Mouse (Mus musculus) kidney, adult 8-10 months (tissue): ENCODE measurements at regions not wholly inside any gene's neighbourhood (a gene's known extent, or its start where the extent isn't known, plus 50 kb on each side); places are given as distances from the start of the nearest gene placed in this dataset.

Experiments
- DNase-seq, 2 experiments: peaks; one replicate each; pipeline ENCODE4 v3.0.0; 2022

DNA sequence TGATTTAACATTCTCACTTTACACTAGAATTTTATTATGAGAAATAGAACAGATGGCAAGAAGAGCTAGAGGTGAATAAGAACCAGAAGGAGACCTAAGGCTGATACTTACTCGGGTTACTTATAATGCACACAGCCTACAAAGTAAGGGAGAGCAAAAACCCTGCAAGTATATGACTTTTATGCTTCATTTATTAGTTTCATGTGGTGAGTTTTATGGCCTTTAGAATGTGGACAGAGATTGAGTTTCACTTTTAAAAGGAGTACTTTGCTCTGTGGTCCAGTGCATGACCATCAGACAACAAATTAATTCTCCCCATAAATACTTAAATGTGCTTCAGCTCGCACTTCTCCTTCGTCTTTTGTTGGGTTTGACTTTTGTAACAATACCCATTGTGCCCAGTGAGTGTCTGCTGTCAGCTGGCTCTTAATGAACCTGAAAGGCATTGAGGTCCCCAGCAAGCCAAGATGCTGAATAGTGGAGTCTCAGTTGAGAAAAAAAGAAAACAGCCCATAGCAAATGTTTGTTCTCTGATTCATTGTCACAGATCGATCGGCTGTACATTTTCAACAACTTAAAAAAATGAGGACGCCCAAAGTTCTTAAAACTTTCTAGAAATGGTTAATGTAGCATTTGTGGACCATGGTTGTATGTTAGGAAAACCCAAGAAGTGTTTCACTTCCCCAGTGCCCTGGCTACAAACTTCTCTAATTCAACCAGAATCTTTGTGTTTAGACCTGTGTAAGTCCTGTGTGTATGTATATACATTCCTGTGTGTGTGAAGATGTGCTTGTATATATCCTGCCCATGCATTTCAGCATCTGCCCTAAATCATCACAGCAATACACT is 194.5 kb downstream of the Gm5426 start:
- DNase-seq = no peak

DNA sequence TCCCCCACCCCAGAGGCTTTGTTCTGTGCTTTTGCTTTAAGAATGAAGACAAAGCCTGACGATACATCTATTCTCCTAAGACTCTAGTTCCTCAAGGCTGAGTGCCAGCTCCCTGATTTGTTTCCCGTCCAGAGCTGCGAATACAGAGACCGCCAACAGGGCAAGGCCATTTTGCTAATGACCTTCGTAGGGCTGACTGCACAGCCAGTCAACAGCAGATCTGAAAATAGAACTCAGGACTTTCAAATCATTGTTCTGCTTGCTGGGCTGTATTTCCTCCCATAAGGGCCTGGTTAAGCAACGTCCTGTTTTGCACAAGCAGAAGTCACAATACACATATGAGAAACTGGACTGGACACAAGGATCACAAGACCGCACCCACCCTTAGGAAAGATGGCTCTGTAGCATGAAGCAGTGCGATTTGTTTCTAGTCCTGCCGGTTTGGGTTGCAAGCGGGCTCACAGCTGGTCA is 196.4 kb downstream of the Gm5426 start:
- DNase-seq = peak; percentile 58 to 60

DNA sequence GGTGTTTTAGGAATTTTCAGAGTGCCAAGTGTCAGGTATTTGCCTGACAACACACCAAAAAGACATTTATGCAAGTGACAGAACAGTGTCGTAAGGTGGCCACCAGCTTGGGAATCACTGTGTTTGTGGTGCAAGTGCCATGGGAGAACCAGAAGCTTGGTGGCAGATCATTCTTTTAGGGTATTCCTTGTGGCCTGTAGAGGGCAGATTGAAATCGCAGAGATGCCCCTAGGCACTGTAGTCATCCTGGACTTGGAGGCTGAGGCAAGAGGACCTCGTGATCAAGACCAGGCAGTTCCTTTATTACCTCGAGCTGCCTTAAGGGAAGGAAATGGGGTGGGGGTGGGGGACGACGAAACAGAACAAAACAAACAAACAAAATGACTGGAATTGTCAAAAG is 196.8 kb downstream of the Gm5426 start:
- peak; percentile 8 to 10 for DNase-seq

DNA sequence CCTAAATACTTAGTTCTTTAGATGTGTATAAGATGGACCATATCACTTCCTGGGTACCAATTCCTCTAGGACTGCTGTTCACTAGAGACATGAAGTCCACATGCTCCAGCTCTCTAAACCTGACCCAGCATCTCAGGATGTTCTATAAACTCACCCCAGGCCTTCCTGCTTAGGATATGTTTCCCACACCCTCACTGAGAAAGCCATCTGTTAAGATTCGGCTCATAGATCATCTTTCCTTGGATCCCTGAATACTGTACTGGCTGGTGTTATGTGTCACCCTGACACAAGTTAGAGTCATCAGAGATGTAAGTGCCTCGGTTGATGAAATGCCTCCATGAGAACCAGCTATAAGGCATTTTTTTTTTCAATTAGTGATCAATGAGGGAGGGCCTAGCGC is 199.9 kb downstream of the Gm5426 start:
- no peak for DNase-seq

- no peak for DNase-seq
These were observed 200.8 kb downstream of the Gm5426 start for GRCm38 (mm10) chr10:96337088-96337666.

- no peak for DNase-seq
These were observed 201.6 kb downstream of the Gm5426 start for GRCm38 (mm10) chr10:96337797-96338608.

- DNase-seq = no peak
These were observed 202.2 kb downstream of the Gm5426 start for GRCm38 (mm10) chr10:96338609-96338978.

GRCm38 (mm10) chr10:96342476-96342875 is 206.1 kb downstream of the Gm5426 start:
- DNase-seq = no peak

DNA sequence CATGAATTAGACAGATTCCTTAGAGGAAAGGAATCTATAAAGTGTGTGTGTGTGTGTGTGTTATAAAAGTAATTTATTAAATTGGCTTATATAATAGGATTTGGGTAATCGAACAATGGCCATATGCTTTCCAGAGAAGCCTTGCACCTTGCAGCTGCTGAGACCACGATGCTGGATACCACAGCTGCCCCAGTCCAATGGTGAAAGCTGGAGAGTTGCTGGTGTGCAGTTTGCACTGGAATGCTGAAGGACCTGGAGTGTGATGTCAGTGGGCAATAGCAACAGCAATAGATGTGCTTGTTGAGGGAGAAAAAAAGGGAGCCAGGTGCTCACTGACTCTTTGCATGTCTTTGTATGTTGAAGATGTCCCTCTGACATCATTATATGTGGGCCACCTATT is 207.3 kb downstream of the Gm5426 start:
- DNase-seq = no peak

GRCm38 (mm10) chr10:96350692-96351091 is 214.3 kb downstream of the Gm5426 start:
- no peak for DNase-seq

DNA sequence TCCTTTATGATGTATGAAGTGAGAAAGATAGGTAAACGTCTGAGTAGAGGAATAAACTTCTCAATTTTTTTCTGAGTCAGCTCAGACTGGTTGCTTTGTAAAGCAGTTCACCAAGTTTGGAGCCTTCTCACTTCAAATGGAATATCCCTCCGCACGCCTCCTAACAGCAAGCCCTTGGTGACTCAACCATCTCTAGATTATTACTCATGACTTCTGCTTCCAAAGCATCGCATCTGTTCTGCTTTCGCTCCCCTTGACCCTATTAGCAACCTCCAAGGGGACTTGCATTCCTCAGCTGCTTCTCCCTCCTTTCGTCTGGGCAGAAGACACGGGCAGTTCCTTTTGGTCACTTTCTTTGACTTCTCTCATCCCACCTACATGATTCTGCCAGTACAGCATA is 214.9 kb downstream of the Gm5426 start:
- DNase-seq = no peak

GRCm38 (mm10) chr10:96356980-96357624 is 220.7 kb downstream of the Gm5426 start:
- no peak for DNase-seq

- DNase-seq = no peak
These were observed 221.2 kb downstream of the Gm5426 start for GRCm38 (mm10) chr10:96357632-96358031.

DNA sequence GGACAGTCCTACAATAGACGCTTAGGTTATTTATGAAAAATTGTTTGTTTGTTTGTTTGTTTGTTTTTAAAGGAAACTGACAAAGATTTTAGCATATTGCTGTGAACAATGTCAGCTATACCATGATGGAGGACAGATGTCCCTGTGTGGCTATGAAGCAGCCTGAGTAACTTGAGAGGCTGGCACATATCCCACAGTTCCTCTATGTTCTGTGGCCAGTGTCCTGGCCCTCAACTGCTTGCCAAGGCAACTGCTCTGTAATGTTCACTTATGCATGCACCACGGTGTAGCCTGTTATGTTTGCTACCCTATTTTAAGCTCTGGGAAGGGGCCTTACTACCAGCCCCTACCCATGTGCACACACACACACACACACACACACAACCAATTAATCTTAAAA is 222.6 kb downstream of the Gm5426 start:
- no peak for DNase-seq

- no peak for DNase-seq
These were observed 225.8 kb downstream of the Gm5426 start for GRCm38 (mm10) chr10:96362211-96362610.

DNA sequence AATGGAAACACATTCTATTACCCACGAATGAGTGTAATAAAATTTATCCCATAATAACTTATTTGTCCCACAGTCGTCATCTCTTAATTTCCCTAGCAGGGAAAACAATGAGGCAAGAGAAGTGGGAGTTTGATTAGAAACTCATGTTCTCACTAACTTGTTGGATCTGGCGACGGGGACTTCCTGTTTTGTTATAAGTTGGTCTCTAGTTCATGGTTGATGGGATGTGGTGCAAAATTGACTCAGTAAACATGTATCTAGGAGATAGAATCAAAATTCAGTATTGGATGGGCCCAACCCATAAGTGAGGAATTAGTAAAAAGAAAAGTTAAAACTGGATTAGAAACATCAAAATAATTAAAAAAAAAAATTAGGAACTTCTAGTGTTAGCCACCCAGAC is 227.5 kb downstream of the Gm5426 start:
- no peak for DNase-seq

- no peak for DNase-seq
These were observed 228.7 kb downstream of the Gm5426 start for GRCm38 (mm10) chr10:96365101-96365500.

DNA sequence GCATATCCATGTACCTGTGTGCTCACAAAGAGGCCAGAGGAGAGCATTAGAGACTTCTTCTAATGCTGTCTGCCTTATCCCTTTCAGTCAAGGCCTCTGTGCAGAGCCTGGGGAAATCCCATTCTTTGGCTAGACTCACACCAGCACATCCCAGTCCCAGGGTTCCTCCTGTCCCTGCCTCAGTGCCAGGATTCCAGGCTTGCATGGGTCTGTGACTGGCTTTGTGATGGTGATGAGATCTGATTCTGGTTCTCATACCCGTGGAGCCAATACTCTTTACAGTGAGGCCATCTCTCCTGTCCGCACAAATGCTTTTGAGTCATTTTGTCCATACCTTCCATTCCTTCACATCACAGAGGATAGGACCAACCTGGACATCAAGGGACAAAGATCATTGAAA is 230.5 kb downstream of the Gm5426 start:
- no peak for DNase-seq

GRCm38 (mm10) chr10:96370547-96371320 is 234.3 kb downstream of the Gm5426 start:
- peak in 1 of 2 experiments; percentile 13 for DNase-seq

DNA sequence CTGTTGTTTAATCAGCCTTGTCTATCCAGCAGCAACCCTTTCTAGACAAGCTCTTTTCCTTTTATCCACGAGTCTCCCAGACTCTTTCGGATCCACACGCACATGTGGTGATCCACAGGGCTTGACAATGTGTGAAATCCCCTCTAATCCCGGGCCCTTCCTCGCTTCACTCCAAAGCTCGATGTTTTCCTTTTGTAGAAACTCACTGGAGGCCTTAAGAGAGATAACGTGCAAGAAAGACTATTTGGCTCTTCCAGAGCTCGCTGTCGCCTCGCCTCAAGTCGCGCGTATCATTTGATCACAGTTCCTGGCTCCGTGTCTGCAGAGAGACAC is 234.9 kb downstream of the Gm5426 start:
- no peak for DNase-seq

GRCm38 (mm10) chr10:96372616-96373346 is 236.4 kb downstream of the Gm5426 start:
- no peak for DNase-seq

- no peak for DNase-seq
These were observed 237.1 kb downstream of the Gm5426 start for GRCm38 (mm10) chr10:96373481-96373880.
